Mouse (Mus musculus) midbrain, embryonic 15.5 days (tissue): Measurements from ENCODE around the gene Pde7b. TPM values are rescaled to one million over a fixed set of nuclear protein-coding genes. Genes with fewer than 3 reads are reported as not detected.
A peak's percentile ranks its signal among the peaks of the same experiment; 100 is the strongest.

Experiments
- ATAC-seq: fragments of 200-750 bp; cut with Nextera tagmentation; replicated peaks from 2 replicates; pipeline ENCODE4 v1.8.0; 2017; ENCODE audit warnings: moderate TSS enrichment
- H3K27ac ChIP-seq: fragments of 300-500 bp; sonication (generic); 2 replicates; pipeline ENCODE4 v1.5.1; 2015; ENCODE audit warnings: mild to moderate bottlenecking, inconsistent platforms
- H3K27me3 ChIP-seq: fragments of 300-500 bp; sonication (generic); replicated peaks from 2 replicates; pipeline ENCODE4 v1.6.1; 2015; ENCODE audit warnings: inconsistent platforms
- H3K36me3 ChIP-seq: fragments of 300-500 bp; sonication (generic); replicated peaks from 2 replicates; pipeline ENCODE4 v1.6.1; 2015; ENCODE audit warnings: inconsistent platforms
- H3K4me1 ChIP-seq: fragments of 300-500 bp; sonication (generic); 2 replicates; pipeline ENCODE4 v1.6.1; 2015; ENCODE audit warnings: inconsistent platforms
- H3K4me2 ChIP-seq: fragments of 300-500 bp; sonication (generic); 2 replicates; pipeline ENCODE4 v1.6.1; 2015; ENCODE audit warnings: inconsistent platforms, mild to moderate bottlenecking, moderate library complexity
- H3K4me3 ChIP-seq: fragments of 300-500 bp; sonication (generic); 2 replicates; pipeline ENCODE4 v1.5.1; 2015; ENCODE audit warnings: mild to moderate bottlenecking, inconsistent platforms
- H3K9ac ChIP-seq: fragments of 300-500 bp; sonication (generic); 2 replicates; pipeline ENCODE4 v1.6.1; 2015; ENCODE audit warnings: mild to moderate bottlenecking, inconsistent platforms
- H3K9me3 ChIP-seq: fragments of 300-500 bp; sonication (generic); 2 replicates; pipeline ENCODE4 v1.6.1; 2016; ENCODE audit warnings: inconsistent platforms
- WGBS: fragments of 180-500 bp; shearing (Covaris S2); methylation state at CpG from one replicate; pipeline ENCODE4 v1.1.7; 2015; ENCODE audit warnings: mixed read lengths; 5-methylcytosine and 5-hydroxymethylcytosine counted together
- polyA plus RNA-seq: library from polyadenylated mRNA; unstranded; fragments of >200 nt; fragmentation: Nextera tagmentation; extraction: Ambion mirVana; gene quantifications from 2 replicates; pipeline ENCODE4 v1.2.1, GENCODE M21; 2015

Pde7b gene
- polyA plus RNA-seq, result 3.1 and 3.2 TPM in 2 replicates

GRCm38 (mm10) chr10:20724906-20725305, at the start of gene Pde7b:
Gene Pde7b, minus strand, starts transcription at chr10:20725078.
- no peaks in the 10 kb centered on the region for H3K36me3 ChIP-seq
- H3K27me3 ChIP-seq, result no peaks in the 10 kb centered on the region
- peak within 1 kb of the TSS; percentile 36 for H3K9ac ChIP-seq
- H3K4me2 ChIP-seq, result peak within 1 kb of the TSS; percentile 57
- peak within 1 kb of the TSS; percentile 34 for H3K4me3 ChIP-seq
- 9% methylated on average over 17 of the region's 17 CpGs for WGBS
- no peaks in the 10 kb centered on the region for H3K9me3 ChIP-seq
- peak; percentile 91 for ATAC-seq
- H3K4me1 ChIP-seq, result peaks cover 28% of the 10 kb centered on the region
- H3K27ac ChIP-seq, result peak within 1 kb of the TSS; percentile 49

- 84% methylated on average over 4 of the region's 4 CpGs for WGBS
- H3K36me3 ChIP-seq, result no peaks in the 10 kb centered on the region
- H3K4me3 ChIP-seq, result no peak overlapping the region
- no peak overlapping the region for H3K9ac ChIP-seq
- ATAC-seq, result no peak
- H3K4me2 ChIP-seq, result no peak overlapping the region
- H3K27me3 ChIP-seq, result no peaks in the 10 kb centered on the region
- H3K27ac ChIP-seq, result no peak overlapping the region
- H3K4me1 ChIP-seq, result 0 out of 2 replicates have a peak, but pooled peaks cover 2% of the 10 kb centered on the region
- H3K9me3 ChIP-seq, result no peaks in the 10 kb centered on the region
Observed at GRCm38 (mm10) chr10:20772056-20772455, 47.2 kb upstream of the Pde7b start.

GRCm38 (mm10) chr10:20770418-20770888, 45.6 kb upstream of the Pde7b start:
- Histone ChIP-seq H3K9me3 (no peaks in the 10 kb centered on the region), H3K4me1 (no peaks in the 10 kb centered on the region), H3K36me3 (no peaks in the 10 kb centered on the region), H3K4me3 (no peak overlapping the region), H3K27me3 (no peaks in the 10 kb centered on the region), H3K9ac (no peak overlapping the region), H3K27ac (no peak overlapping the region), H3K4me2 (no peak overlapping the region)
- WGBS, result 89% methylated on average over 2 of the region's 2 CpGs
- no peak for ATAC-seq

- H3K9me3 ChIP-seq, result no peaks in the 10 kb centered on the region
- H3K4me2 ChIP-seq, result no peak overlapping the region
- no peak overlapping the region for H3K27ac ChIP-seq
- ATAC-seq, result no peak
- no peaks in the 10 kb centered on the region for H3K27me3 ChIP-seq
- 65% methylated on average over 7 of the region's 7 CpGs for WGBS
- no peaks in the 10 kb centered on the region for H3K36me3 ChIP-seq
- no peak overlapping the region for H3K9ac ChIP-seq
- no peaks in the 10 kb centered on the region for H3K4me1 ChIP-seq
- no peak overlapping the region for H3K4me3 ChIP-seq
Observed at GRCm38 (mm10) chr10:20769557-20770417, 44.9 kb upstream of the Pde7b start.

GRCm38 (mm10) chr10:20764352-20764751, 39.5 kb upstream of the Pde7b start:
- WGBS, result 66% methylated on average over 3 of the region's 3 CpGs
- H3K9ac ChIP-seq, result no peak overlapping the region
- no peak for ATAC-seq
- no peaks in the 10 kb centered on the region for H3K27me3 ChIP-seq
- H3K4me1 ChIP-seq, result no peaks in the 10 kb centered on the region
- H3K4me3 ChIP-seq, result no peak overlapping the region
- H3K9me3 ChIP-seq, result no peaks in the 10 kb centered on the region
- no peak overlapping the region for H3K27ac ChIP-seq
- H3K4me2 ChIP-seq, result no peak overlapping the region
- no peaks in the 10 kb centered on the region for H3K36me3 ChIP-seq

GRCm38 (mm10) chr10:20758939-20759338, 34.1 kb upstream of the Pde7b start:
- H3K4me3 ChIP-seq, result no peak overlapping the region
- H3K9me3 ChIP-seq, result no peaks in the 10 kb centered on the region
- H3K27me3 ChIP-seq, result no peaks in the 10 kb centered on the region
- no peaks in the 10 kb centered on the region for H3K4me1 ChIP-seq
- ATAC-seq, result no peak
- H3K27ac ChIP-seq, result no peak overlapping the region
- 95% methylated on average over 1 of the region's 1 CpGs for WGBS
- no peaks in the 10 kb centered on the region for H3K36me3 ChIP-seq
- H3K9ac ChIP-seq, result no peak overlapping the region
- H3K4me2 ChIP-seq, result no peak overlapping the region

- Histone ChIP-seq H3K4me2 (no peak overlapping the region), H3K9me3 (no peaks in the 10 kb centered on the region), H3K9ac (no peak overlapping the region), H3K4me1 (no peaks in the 10 kb centered on the region), H3K27me3 (no peaks in the 10 kb centered on the region), H3K4me3 (no peak overlapping the region), H3K27ac (no peak overlapping the region), H3K36me3 (no peaks in the 10 kb centered on the region)
- 84% methylated on average over 6 of the region's 6 CpGs for WGBS
- no peak for ATAC-seq
Observed at GRCm38 (mm10) chr10:20758259-20758658, 33.4 kb upstream of the Pde7b start.

GRCm38 (mm10) chr10:20756219-20756618, 31.3 kb upstream of the Pde7b start:
- Histone ChIP-seq H3K4me2 (no peak overlapping the region), H3K27me3 (no peaks in the 10 kb centered on the region), H3K4me1 (no peaks in the 10 kb centered on the region), H3K9ac (no peak overlapping the region), H3K4me3 (no peak overlapping the region), H3K9me3 (no peaks in the 10 kb centered on the region), H3K27ac (no peak overlapping the region), H3K36me3 (no peaks in the 10 kb centered on the region)
- 91% methylated on average over 5 of the region's 5 CpGs for WGBS
- no peak for ATAC-seq

- H3K4me1 ChIP-seq, result no peaks in the 10 kb centered on the region
- H3K4me3 ChIP-seq, result no peak overlapping the region
- no peaks in the 10 kb centered on the region for H3K9me3 ChIP-seq
- H3K27me3 ChIP-seq, result no peaks in the 10 kb centered on the region
- H3K27ac ChIP-seq, result no peak overlapping the region
- H3K9ac ChIP-seq, result no peak overlapping the region
- WGBS, result 91% methylated on average over 1 of the region's 1 CpGs
- no peak for ATAC-seq
- no peaks in the 10 kb centered on the region for H3K36me3 ChIP-seq
- H3K4me2 ChIP-seq, result no peak overlapping the region
Observed at GRCm38 (mm10) chr10:20752883-20753282, 28.0 kb upstream of the Pde7b start.

GRCm38 (mm10) chr10:20750642-20751251, 25.9 kb upstream of the Pde7b start:
- WGBS, result 93% methylated on average over 5 of the region's 5 CpGs
- H3K27me3 ChIP-seq, result no peaks in the 10 kb centered on the region
- no peak for ATAC-seq

GRCm38 (mm10) chr10:20748938-20749337, 24.1 kb upstream of the Pde7b start:
- H3K36me3 ChIP-seq, result no peaks in the 10 kb centered on the region
- no peaks in the 10 kb centered on the region for H3K9me3 ChIP-seq
- no peak overlapping the region for H3K4me3 ChIP-seq
- no peak overlapping the region for H3K9ac ChIP-seq
- no peak overlapping the region for H3K4me2 ChIP-seq
- H3K27me3 ChIP-seq, result no peaks in the 10 kb centered on the region
- no peaks in the 10 kb centered on the region for H3K4me1 ChIP-seq
- WGBS, result 92% methylated on average over 8 of the region's 8 CpGs
- no peak for ATAC-seq
- H3K27ac ChIP-seq, result no peak overlapping the region

More at GRCm38 (mm10) chr10:20750642-20751251, 25.9 kb upstream of the Pde7b start:
- Histone ChIP-seq H3K9ac (no peak overlapping the region), H3K36me3 (no peaks in the 10 kb centered on the region), H3K4me1 (no peaks in the 10 kb centered on the region), H3K27ac (no peak overlapping the region), H3K4me2 (no peak overlapping the region), H3K9me3 (no peaks in the 10 kb centered on the region), H3K4me3 (no peak overlapping the region)

- Histone ChIP-seq H3K27ac (no peak overlapping the region), H3K27me3 (no peaks in the 10 kb centered on the region), H3K36me3 (no peaks in the 10 kb centered on the region), H3K4me1 (no peaks in the 10 kb centered on the region), H3K9ac (no peak overlapping the region), H3K9me3 (no peaks in the 10 kb centered on the region), H3K4me3 (no peak overlapping the region), H3K4me2 (no peak overlapping the region)
- WGBS, result 92% methylated on average over 4 of the region's 4 CpGs
- ATAC-seq, result no peak
Observed at GRCm38 (mm10) chr10:20747229-20747628, 22.4 kb upstream of the Pde7b start.
